Mouse (Mus musculus) liver, embryonic 14.5 days (tissue): Measurements from ENCODE around the gene Prph.
A peak's percentile ranks its signal among the peaks of the same experiment; 100 is the strongest.

ENCODE experiments used
- CTCF ChIP-seq: IDR thresholded peaks from 2 replicates; pipeline ENCODE4 v1.5.1; 2016; ENCODE audit warnings: antibody characterized with exemption, low read depth, control low read depth
- EP300 ChIP-seq: IDR thresholded peaks from 2 replicates; pipeline ENCODE4 v1.6.1; 2016; ENCODE audit warnings: antibody characterized with exemption, low read depth

GRCm38 (mm10) chr15:99087253-99088075, 32.5 kb downstream of the Prph start, which contains the start of gene C1ql4:
- peak; percentile 70 for TF ChIP-seq CTCF
- TF ChIP-seq EP300 = no peak
